Mouse (Mus musculus) E14TG2a.4 (cell line): ENCODE data around the gene Olfr1339.

Source experiments
- H3K27me3 ChIP-seq: 2 replicates; pipeline ENCODE4 v1.6.1; 2014; ENCODE audit warnings: low read length, control low read depth; ENCODE audit not compliant: insufficient read depth
- H3K36me3 ChIP-seq: 2 replicates; pipeline ENCODE4 v1.6.1; 2014; ENCODE audit warnings: low read length, control low read depth; ENCODE audit not compliant: insufficient read depth
- H3K4me1 ChIP-seq: replicated peaks from 2 replicates; pipeline ENCODE4 v1.6.1; 2014; ENCODE audit warnings: low read depth, low read length, control low read depth
- H3K4me3 ChIP-seq: replicated peaks from 2 replicates; pipeline ENCODE4 v1.5.1; 2014; ENCODE audit warnings: mild to moderate bottlenecking, low read length
- H3K9me3 ChIP-seq: 2 replicates; pipeline ENCODE4 v1.6.1; 2014; ENCODE audit warnings: low read length, control low read depth
- CTCF ChIP-seq: conservative IDR thresholded peaks from 2 replicates; pipeline ENCODE4 v1.5.1; 2014; ENCODE audit warnings: low read length
- NANOG ChIP-seq: IDR thresholded peaks from 2 replicates; pipeline ENCODE4 v1.6.1; 2014; ENCODE audit warnings: borderline replicate concordance, low read length, mixed read lengths
- POU5F1 ChIP-seq: IDR thresholded peaks from 2 replicates; pipeline ENCODE4 v1.6.1; 2014; ENCODE audit warnings: low read length, borderline replicate concordance

Gene Olfr1339

GRCm38 (mm10) chr4:118731875-118732274 lies at the start of gene Olfr1339:
TSS of gene Olfr1339 (plus strand) at chr4:118732175.
- no peaks in the 10 kb centered on the region for H3K36me3 ChIP-seq
- 0 out of 2 replicates have a peak, but pooled peaks cover 3% of the 10 kb centered on the region for H3K4me1 ChIP-seq
- no peak within 1 kb of the TSS for H3K4me3 ChIP-seq
- H3K9me3 ChIP-seq, result no peaks in the 10 kb centered on the region
- TF ChIP-seq POU5F1, result no peak
- no peak for TF ChIP-seq CTCF
- no peak for TF ChIP-seq NANOG
- peaks cover 27% of the 10 kb centered on the region for H3K27me3 ChIP-seq

GRCm38 (mm10) chr4:118687086-118687485 lies 44.9 kb upstream of the Olfr1339 start:
- TF ChIP-seq NANOG (peak; percentile 63; the same call in 1 of the 2 replicates), POU5F1 (no peak), CTCF (no peak)
- no peaks in the 10 kb centered on the region for H3K9me3 ChIP-seq
- peaks cover 13% of the 10 kb centered on the region for H3K27me3 ChIP-seq
- no peak overlapping the region for H3K4me3 ChIP-seq
- no peaks in the 10 kb centered on the region for H3K36me3 ChIP-seq
- peaks cover 29% of the 10 kb centered on the region for H3K4me1 ChIP-seq

GRCm38 (mm10) chr4:118692412-118692973 lies 39.5 kb upstream of the Olfr1339 start, which contains the start of gene Olfr1342:
TSS of gene Olfr1342 (minus strand) at chr4:118692756.
- no peaks in the 10 kb centered on the region for H3K36me3 ChIP-seq
- peaks cover 27% of the 10 kb centered on the region for H3K4me1 ChIP-seq
- no peaks in the 10 kb centered on the region for H3K9me3 ChIP-seq
- TF ChIP-seq CTCF (no peak), POU5F1 (no peak), NANOG (no peak)
- peak within 1 kb of the TSS; percentile 55 for H3K4me3 ChIP-seq
- H3K27me3 ChIP-seq, result peaks cover 28% of the 10 kb centered on the region

GRCm38 (mm10) chr4:118693812-118694211 lies 38.2 kb upstream of the Olfr1339 start:
- no peaks in the 10 kb centered on the region for H3K9me3 ChIP-seq
- H3K4me3 ChIP-seq, result no peak overlapping the region
- peaks cover 23% of the 10 kb centered on the region for H3K4me1 ChIP-seq
- H3K36me3 ChIP-seq, result no peaks in the 10 kb centered on the region
- no peak for TF ChIP-seq POU5F1
- TF ChIP-seq NANOG, result no peak
- no peak for TF ChIP-seq CTCF
- peaks cover 28% of the 10 kb centered on the region for H3K27me3 ChIP-seq

- TF ChIP-seq NANOG, result no peak
- TF ChIP-seq CTCF, result no peak
- TF ChIP-seq POU5F1, result no peak
- H3K9me3 ChIP-seq, result no peaks in the 10 kb centered on the region
- H3K4me3 ChIP-seq, result no peak within 1 kb of the TSS
- H3K27me3 ChIP-seq, result peaks cover 36% of the 10 kb centered on the region
- H3K4me1 ChIP-seq, result no peaks in the 10 kb centered on the region
- no peaks in the 10 kb centered on the region for H3K36me3 ChIP-seq
Measured at GRCm38 (mm10) chr4:118703223-118703622, 28.8 kb upstream of the Olfr1339 start, which contains the start of gene Olfr1341. TSS of gene Olfr1341 (plus strand) at chr4:118703523.

DNA sequence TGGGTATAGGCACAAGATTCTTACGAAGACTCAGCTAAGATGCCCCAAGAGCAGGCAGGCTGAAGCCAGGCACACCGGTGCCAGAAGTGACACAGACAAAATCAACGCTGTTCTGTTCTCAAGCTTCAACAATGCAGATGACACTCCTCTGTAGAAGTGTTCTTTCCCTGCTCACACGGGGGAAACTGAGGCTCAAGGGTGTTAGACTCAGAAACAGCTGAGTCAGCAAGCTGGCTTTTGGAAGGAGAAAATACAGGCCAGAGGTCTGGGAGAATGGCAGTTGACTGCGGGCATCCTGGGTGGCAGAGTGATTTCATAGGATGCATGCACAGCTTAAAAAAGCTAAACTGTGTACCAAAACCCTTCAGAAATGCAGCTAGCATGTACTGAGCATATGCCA lies 23.9 kb upstream of the Olfr1339 start:
- Histone ChIP-seq H3K4me3 (no peak overlapping the region), H3K9me3 (0 out of 2 replicates have a peak, but pooled peaks cover 3% of the 10 kb centered on the region), H3K27me3 (peaks cover 28% of the 10 kb centered on the region), H3K4me1 (peaks cover 26% of the 10 kb centered on the region), H3K36me3 (no peaks in the 10 kb centered on the region)
- no peak for TF ChIP-seq NANOG
- TF ChIP-seq POU5F1, result no peak
- no peak for TF ChIP-seq CTCF

GRCm38 (mm10) chr4:118711656-118712055 lies 20.3 kb upstream of the Olfr1339 start:
- Histone ChIP-seq H3K36me3 (no peaks in the 10 kb centered on the region), H3K9me3 (0 out of 2 replicates have a peak, but pooled peaks cover 3% of the 10 kb centered on the region), H3K27me3 (no peaks in the 10 kb centered on the region), H3K4me1 (peaks cover 37% of the 10 kb centered on the region), H3K4me3 (no peak overlapping the region)
- TF ChIP-seq NANOG (peak; percentile 43; the same call in 1 of the 2 replicates), POU5F1 (no peak), CTCF (no peak)

DNA sequence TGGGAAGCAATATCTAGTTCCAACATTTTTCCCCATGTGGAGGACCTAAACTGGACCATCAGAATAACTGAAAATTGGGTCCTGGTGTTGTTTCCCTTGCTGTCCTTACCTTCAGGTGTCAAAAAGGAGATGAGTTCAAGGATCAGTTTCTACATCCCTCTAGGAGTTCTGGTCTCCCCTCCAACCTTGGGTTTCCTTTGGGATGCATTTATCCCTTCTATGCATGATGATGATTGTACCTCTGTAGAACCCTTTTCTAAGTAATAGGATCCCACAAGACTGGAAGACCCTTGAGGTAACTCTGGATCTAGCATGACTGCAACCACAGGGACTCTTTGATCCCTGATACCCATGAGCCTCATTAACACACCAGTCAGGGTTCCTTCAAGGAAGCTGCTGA lies 12.1 kb upstream of the Olfr1339 start, which contains the start of gene Olfr1340:
Gene Olfr1340 (plus strand): TSS at position 301 of the 400 bp plus-strand sequence.
- H3K9me3 ChIP-seq, result no peaks in the 10 kb centered on the region
- no peaks in the 10 kb centered on the region for H3K36me3 ChIP-seq
- no peaks in the 10 kb centered on the region for H3K27me3 ChIP-seq
- H3K4me3 ChIP-seq, result no peak within 1 kb of the TSS
- TF ChIP-seq CTCF, result no peak
- no peak for TF ChIP-seq POU5F1
- TF ChIP-seq NANOG, result no peak
- peaks cover 4% of the 10 kb centered on the region; the same call in 1 of the 2 replicates for H3K4me1 ChIP-seq
